Mouse (Mus musculus): Measurements from ENCODE around the gene Il4i1.
"Not testable (repeated sequence)": the region's sequence is repeated elsewhere in the genome, so short reads cannot be mapped to it uniquely, and the experiment has no call there.

Gene Il4i1

DNA sequence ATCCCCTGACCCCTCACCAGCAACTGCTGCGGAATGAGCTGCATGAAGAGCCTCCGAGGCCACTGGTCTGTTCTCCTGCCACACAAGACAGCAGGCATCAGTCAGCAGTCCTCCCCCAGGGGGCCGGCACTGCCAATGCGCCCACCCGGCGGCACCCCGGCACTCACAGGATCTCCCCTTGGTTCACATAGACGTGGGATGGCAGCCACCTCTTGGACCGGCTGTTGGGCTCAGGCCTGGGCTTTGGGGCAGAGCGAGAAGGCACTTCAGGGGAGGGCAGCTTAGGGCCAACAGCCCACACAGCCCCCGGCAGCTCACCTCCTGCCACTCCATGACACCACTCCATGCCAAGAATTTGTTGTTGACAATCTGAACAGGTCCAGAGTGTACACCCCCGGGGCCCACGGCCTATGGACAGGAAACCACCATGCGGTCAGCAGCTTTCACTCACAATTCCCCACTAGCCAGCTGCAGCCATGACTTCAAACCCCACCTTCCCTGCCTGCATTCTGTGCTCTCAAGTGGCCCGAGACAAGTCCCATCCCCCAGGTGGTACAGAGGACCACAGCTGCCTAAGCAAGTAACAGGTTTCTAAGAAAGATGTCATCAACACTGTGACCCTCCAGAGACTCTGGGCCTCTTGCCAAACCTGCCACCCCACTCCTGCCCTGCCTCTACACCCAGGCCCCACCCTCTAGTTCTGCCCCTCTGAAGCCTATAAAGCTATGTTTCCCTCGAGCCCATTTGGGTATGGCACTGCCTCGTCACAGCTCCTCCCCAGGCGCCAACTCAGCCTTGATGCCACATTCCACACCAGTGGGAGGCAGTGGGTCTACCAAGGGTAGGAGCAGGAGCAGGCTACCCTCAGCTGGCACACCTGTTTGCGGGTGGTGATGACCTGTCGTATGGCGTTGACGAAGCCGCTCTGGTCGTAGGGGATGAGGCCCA is 48.7 kb downstream of the Il4i1 start:
- no peak for DNase-seq (ENCODE audit: low read depth)

GRCm38 (mm10) chr7:44866276-44867009 is 50.3 kb downstream of the Il4i1 start:
- DNase-seq (ENCODE audit: low read depth), result no peak

GRCm38 (mm10) chr7:44867010-44867702 is 51.0 kb downstream of the Il4i1 start:
- DNase-seq (ENCODE audit: low read depth), result no peak

- DNase-seq (ENCODE audit: low read depth), result no peak
Measured at GRCm38 (mm10) chr7:44867802-44868201, 51.6 kb downstream of the Il4i1 start.

GRCm38 (mm10) chr7:44868465-44868864 is 52.3 kb downstream of the Il4i1 start:
- DNase-seq (ENCODE audit: low read depth), result no peak

DNA sequence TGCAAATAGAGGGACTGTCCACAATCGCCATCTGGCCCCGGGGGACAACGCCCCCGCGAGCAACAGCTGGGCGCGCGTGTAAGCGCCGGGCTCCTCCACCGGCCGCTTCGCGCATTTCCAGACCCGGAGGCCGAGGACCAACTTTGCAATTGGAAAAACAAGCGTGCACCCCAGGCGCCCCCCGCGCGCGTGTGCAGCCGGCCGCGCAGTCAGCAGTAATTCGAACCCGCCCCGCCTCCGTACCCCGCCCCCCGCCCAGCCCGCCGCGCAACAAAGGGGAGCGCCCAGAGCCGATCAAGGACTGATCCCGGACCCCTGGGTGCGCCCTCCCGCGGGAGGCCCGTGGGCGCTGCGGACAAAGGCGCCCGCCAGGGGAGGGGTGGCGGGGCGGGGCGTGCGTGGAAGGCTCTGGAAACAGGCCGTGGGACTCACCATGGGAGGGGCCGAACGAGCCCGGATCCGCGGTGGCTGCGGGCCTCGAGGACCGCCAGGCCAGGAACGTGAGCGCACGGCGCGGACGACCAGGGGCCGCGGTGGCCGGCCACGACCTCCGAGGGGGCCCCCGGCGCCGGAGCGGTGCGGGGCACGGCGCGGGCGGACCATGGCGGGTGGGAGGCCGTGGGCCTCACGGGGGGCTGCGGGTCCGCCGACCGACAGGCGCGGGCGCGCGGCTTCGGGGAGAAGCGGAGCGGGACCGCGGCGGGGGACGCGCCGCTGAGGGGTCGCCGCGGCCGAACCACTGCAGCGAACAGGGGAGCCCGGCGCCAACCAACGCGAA is 52.9 kb downstream of the Il4i1 start:
- no peak for DNase-seq (ENCODE audit: low read depth)

DNA sequence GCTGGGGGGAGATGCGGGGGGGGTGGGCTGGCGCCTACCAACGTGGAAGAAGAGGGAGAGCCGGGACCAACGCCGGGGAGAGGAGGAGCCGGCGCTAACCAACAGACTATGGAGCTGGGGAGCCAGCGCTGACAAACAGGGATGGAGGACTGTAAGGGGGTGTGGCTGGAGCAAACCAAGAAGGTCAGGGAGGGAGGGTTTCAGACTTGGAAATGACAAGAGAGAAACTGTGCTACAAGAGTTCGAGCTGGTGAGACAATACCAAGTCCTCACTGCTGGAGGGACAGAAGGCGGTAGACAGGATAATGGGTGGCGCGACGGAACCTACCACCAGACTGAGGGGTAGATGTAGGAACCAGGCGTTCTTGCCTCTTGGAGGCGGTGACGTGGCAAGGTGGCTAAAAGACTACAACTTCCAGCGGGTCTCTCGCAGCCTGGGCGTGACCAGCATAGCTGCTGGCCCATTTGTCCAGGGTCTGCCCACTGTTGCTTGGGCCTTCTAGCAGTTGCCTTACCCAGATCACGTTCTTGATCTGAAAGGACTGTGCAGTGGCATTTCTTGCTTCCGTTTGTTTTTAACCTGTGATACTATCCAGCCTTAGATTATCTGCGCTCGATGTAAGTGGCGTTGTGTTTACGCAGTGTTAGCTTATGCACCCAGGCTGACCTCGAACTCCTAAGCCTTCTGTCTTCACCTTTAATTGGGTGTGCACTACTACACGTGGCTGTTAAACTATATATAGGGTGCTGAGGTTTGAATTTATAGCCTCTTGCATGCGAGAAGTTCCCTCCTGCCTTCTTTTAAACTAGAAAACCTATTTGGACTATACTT is 53.7 kb downstream of the Il4i1 start, which contains the start of gene Ptov1:
Gene Ptov1 (minus strand): TSS at position 92 of the 832 bp plus-strand sequence.
- peak; percentile 89 for DNase-seq (ENCODE audit: low read depth)

GRCm38 (mm10) chr7:44870614-44871013 is 54.4 kb downstream of the Il4i1 start:
- DNase-seq (ENCODE audit: low read depth), result no peak

DNA sequence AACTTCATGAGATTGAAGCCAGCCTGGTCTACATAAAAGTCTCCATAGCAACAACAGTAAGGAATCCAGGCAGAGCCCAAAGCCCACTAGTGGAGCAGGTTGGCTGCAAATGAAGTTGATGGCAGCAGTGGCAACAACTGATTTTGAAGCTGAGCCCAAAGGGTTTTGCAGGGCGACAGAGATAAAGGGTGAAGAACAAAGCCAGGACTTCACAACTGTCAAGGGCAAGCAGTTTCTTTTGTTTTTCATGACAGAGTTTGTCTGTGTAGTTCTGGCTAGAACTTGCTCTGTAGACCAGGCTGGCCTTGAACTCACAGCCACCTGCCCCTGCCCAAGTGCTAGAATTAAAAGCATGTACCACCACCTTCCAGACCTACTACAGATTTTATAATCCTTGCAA is 55.0 kb downstream of the Il4i1 start:
- no peak for DNase-seq (ENCODE audit: low read depth)

DNA sequence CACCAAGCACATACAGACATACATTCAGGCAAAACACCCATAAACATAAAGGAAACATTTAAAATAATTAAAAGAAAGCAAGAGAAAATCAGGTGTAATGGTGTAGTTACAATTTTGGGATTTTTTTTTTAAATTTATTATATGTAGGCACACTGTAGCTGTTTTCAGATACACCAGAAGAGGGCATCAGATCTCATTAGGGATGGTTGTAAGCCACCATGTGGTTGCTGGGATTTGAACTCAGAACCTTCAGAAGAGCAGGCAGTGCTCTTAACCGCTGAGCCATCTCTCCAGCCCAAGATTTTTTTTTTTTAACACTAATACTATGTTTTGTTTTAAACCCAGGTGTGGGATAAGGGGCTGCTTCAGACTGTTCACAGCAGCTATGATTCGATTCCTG is 55.6 kb downstream of the Il4i1 start:
- DNase-seq (ENCODE audit: low read depth), result not testable (repeated sequence)

GRCm38 (mm10) chr7:44877833-44878232 is 61.6 kb downstream of the Il4i1 start:
- DNase-seq (ENCODE audit: low read depth), result no peak

DNA sequence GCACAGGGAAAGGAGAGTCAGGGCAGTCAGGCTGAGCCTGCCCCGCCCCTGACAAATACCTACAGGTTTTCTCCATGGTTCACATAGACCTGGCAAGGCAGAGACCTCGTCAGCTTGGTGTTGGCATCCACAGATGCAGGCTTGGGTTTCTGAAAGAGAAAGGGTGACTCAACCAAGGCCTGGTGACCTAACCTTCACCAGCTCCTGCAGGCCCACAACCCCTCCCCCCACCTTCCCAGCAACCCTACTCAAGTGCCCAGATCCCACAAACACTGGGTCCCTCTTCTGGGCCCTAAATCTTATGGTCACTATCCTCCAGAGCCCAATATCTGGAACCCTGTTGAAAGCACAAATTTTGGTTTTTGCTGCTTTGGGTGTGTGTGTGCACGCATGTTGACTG is 66.8 kb downstream of the Il4i1 start:
- DNase-seq (ENCODE audit: low read depth), result no peak

DNA sequence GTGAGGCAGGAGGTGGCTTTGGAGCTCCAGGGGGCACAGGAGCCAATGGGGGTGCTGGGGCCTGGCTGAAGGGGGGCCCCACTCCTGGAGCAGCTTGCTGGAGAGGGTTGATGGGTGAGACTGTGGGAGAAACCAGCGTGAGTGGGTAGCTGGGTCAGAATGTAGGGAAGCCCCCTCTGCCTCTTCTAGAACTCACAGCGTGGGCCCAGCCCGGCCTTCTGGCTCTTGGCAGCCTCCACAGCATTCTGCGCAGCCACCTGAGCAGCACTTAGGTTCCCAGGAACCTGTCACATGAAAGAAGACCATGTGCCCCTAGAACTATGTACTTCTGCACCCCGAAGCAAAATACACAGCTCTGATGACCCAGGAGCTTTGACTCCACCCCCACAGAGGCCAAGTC is 68.5 kb downstream of the Il4i1 start:
- DNase-seq (ENCODE audit: low read depth), result no peak

DNA sequence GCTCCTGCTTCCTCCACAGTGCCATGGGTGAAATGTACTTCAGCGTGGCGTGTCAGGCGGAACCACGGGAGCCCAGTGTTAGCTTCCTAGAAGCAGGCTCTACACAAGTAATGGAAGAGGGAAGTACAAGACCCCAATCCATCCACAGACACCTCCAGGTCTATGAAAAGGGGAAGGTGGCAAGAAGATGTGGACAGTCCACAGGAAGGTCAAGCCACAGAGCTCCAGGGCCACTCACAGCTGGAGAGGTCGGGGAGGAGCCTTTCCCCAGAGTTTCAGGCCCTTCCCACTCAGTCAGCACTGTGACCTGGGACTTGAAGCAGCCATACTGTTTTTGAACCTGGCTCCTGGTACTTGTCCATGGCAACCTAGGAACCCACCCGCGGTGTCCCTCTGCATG is 70.8 kb downstream of the Il4i1 start:
- no peak for DNase-seq (ENCODE audit: low read depth)

- DNase-seq (ENCODE audit: low read depth), result no peak
Measured at GRCm38 (mm10) chr7:44888256-44889105, 72.3 kb downstream of the Il4i1 start.

DNA sequence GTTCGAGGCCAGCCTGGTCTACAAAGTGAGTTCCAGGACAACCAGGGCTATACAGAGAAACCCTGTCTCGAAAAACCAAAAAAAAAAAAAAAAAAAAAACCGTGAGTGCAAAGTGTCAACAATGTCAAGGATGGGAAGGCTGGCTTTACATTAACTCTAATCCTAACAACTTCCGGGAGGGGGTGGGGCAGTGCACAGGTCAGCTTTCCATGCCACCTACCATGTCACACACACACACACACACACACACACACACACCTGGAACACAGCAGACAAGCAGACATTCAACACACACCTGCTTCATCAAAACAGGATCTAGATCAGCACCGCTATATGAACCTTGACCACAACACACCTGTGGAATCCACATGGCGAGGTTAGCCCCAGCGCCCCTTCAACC is 74.0 kb downstream of the Il4i1 start:
- DNase-seq (ENCODE audit: low read depth), result no peak
